Mouse (Mus musculus) limb, embryonic 14.5 days (tissue): Measurements from ENCODE around the gene Map3k12. TPM values are rescaled to one million over a fixed set of nuclear protein-coding genes. Genes with fewer than 3 reads are reported as not detected.

Experiments
- ATAC-seq: fragments of 200-750 bp; cut with Nextera tagmentation; 2 replicates; pipeline ENCODE4 v1.8.0; 2017; ENCODE audit warnings: low read depth, moderate number of reproducible peaks, moderate TSS enrichment; ENCODE audit not compliant: low FRiP score
- DNase-seq: peaks from one replicate; pipeline ENCODE4 v3.0.0-alpha.2; 2015; ENCODE audit warnings: low spot score
- H3K27ac ChIP-seq: fragments of 300-500 bp; sonication (generic); replicated peaks from 2 replicates; pipeline ENCODE4 v1.5.1; 2014; ENCODE audit warnings: low read depth, mild to moderate bottlenecking, low read length, moderate library complexity, mixed read lengths
- H3K27me3 ChIP-seq: fragments of 300-500 bp; sonication (generic); 2 replicates; pipeline ENCODE4 v1.6.1; 2014; ENCODE audit warnings: low read length, mixed read lengths; ENCODE audit not compliant: control insufficient read depth, insufficient read depth
- H3K36me3 ChIP-seq: fragments of 300-500 bp; sonication (generic); 2 replicates; pipeline ENCODE4 v1.6.1; 2014; ENCODE audit warnings: mild to moderate bottlenecking, low read length, moderate library complexity, mixed read lengths; ENCODE audit not compliant: control insufficient read depth, insufficient read depth
- H3K4me1 ChIP-seq: fragments of 300-500 bp; sonication (generic); 2 replicates; pipeline ENCODE4 v1.6.1; 2014; ENCODE audit warnings: antibody characterized with exemption, low read length, mixed read lengths; ENCODE audit not compliant: control insufficient read depth, insufficient read depth
- H3K4me2 ChIP-seq: fragments of 300-500 bp; sonication (generic); replicated peaks from 2 replicates; pipeline ENCODE4 v1.6.1; 2014; ENCODE audit warnings: low read depth, mild to moderate bottlenecking, low read length, moderate library complexity; ENCODE audit not compliant: severe bottlenecking
- H3K4me3 ChIP-seq: fragments of 300-500 bp; sonication (generic); replicated peaks from 2 replicates; pipeline ENCODE4 v1.5.1; 2014; ENCODE audit warnings: low read length
- H3K9ac ChIP-seq: fragments of 300-500 bp; sonication (generic); 2 replicates; pipeline ENCODE4 v1.6.1; 2014; ENCODE audit warnings: mild to moderate bottlenecking, low read depth, low read length, moderate library complexity; ENCODE audit not compliant: severe bottlenecking
- H3K9me3 ChIP-seq: fragments of 300-500 bp; sonication (generic); 2 replicates; pipeline ENCODE4 v1.6.1; 2016; ENCODE audit warnings: low read length; ENCODE audit not compliant: control insufficient read depth
- POLR2A ChIP-seq: fragments of 200-500 bp; IDR thresholded peaks from 2 replicates; pipeline ENCODE4 v1.8.0; 2012; ENCODE audit warnings: inconsistent platforms, mild to moderate bottlenecking, moderate library complexity, borderline replicate concordance; ENCODE audit not compliant: insufficient read depth, insufficient read length; ENCODE audit errors: extremely low read depth
- WGBS: fragments of 180-500 bp; shearing (Covaris S2); extraction: QIAGEN DNeasy Blood & Tissue Kit; methylation state at CpG from one replicate; pipeline ENCODE4 v1.1.7; 2014; 5-methylcytosine and 5-hydroxymethylcytosine counted together
- polyA plus RNA-seq, 2 experiments: library from polyadenylated mRNA; depleted of rRNA in 1 of 2; stranded (reverse) in 1 of 2; unstranded in 1 of 2; fragments of >200 nt; fragmentation: Nextera tagmentation in 1 of 2; extraction: Ambion mirVana in 1 of 2; gene quantifications; 2 replicates each; pipeline versions ENCODE4 v1.2.1 to v1.2.3; 2012 to 2014

Gene Map3k12
- polyA plus RNA-seq, 2 experiments, result 15.8 to 36.3 TPM

DNA sequence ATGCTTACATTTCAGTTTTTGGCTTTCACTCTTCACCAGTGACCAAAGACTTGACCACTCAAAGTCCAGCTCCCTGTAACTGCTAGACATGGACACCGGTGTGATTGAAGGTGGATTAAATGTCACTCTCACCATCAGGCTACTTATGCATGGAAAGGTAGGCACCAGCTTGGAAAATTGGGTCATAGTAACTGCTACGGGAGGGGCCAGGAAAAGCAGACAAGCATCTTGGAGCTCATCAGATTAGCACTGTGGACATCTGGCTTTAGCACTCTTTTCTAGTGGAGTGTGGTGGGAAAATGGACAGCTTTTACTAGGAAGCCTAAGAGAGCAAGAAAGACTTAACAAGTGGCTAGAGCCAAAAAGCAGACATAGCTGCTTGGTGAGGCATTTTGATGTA is 43.6 kb downstream of the Map3k12 start:
- no peaks in the 10 kb centered on the region for H3K9me3 ChIP-seq
- no peak overlapping the region for H3K9ac ChIP-seq
- H3K27me3 ChIP-seq, result no peaks in the 10 kb centered on the region
- H3K4me1 ChIP-seq, result peaks cover 7% of the 10 kb centered on the region; the same call in 1 of the 2 replicates
- no peak overlapping the region for H3K27ac ChIP-seq
- H3K4me3 ChIP-seq, result no peak overlapping the region
- 80% methylated on average over 2 of the region's 2 CpGs for WGBS
- H3K4me2 ChIP-seq, result no peak overlapping the region
- TF ChIP-seq POLR2A, result no peak
- DNase-seq (no peak), ATAC-seq (no peak)
- peaks cover 48% of the 10 kb centered on the region for H3K36me3 ChIP-seq

DNA sequence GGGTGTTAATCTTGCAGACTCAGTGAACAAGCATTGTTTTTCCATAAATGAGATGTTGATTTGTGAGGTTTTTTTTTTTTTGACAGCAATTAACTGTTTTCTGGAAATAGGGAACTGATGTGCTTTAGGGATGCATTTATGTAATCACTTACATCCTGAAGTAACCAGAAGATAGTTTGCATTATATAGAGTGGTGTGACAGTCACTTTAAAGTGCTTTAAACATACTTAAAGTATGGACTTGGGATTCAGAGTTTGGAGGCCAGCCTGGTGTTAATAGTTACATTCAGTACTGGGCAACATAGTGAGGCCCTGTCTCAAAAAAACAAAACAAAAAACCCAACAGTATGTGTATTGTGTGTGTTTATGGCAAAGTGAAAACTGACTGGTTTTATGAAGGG is 45.1 kb downstream of the Map3k12 start:
- H3K4me2 ChIP-seq, result peak overlapping the region; percentile 52

DNA sequence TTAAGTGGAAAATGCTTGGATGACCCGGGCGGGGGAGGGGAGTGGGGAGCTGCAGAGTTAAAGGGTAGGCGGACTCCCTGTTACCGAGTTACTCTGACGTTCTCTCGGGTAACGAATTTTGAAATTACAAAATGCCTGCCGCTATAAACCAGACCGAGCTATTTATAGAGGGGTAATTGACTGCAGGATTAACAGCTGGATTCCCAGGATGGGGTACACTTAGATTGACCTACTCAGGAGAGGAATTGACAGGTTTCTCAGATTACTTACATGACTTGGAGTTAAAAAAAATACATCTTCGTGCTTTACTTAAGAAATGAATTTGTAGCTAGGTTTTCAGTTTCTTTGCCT is 45.6 kb downstream of the Map3k12 start:
- WGBS, result 4% methylated on average over 10 of the region's 10 CpGs
- no peak for TF ChIP-seq POLR2A
- peak overlapping the region; percentile 84 for H3K4me3 ChIP-seq
- no peaks in the 10 kb centered on the region for H3K9me3 ChIP-seq
- peak overlapping the region; percentile 98 for H3K27ac ChIP-seq
- peak overlapping the region; percentile 52 for H3K4me2 ChIP-seq
- no peak for DNase-seq
- H3K4me1 ChIP-seq, result peaks cover 7% of the 10 kb centered on the region; the same call in 1 of the 2 replicates
- H3K36me3 ChIP-seq, result peaks cover 29% of the 10 kb centered on the region
- ATAC-seq, result no peak; the same call in 1 of the 2 replicates
- no peaks in the 10 kb centered on the region for H3K27me3 ChIP-seq
- H3K9ac ChIP-seq, result peak overlapping the region; percentile 94

More for the DNA sequence above, 45.1 kb downstream of the Map3k12 start:
- H3K36me3 ChIP-seq, result peaks cover 34% of the 10 kb centered on the region
- DNase-seq (no peak), ATAC-seq (no peak)
- no peaks in the 10 kb centered on the region for H3K27me3 ChIP-seq
- H3K4me1 ChIP-seq, result peaks cover 7% of the 10 kb centered on the region; the same call in 1 of the 2 replicates
- peak overlapping the region; percentile 84 for H3K4me3 ChIP-seq
- TF ChIP-seq POLR2A, result no peak
- H3K9ac ChIP-seq, result peak overlapping the region; percentile 94
- no peak overlapping the region for H3K27ac ChIP-seq
- H3K9me3 ChIP-seq, result no peaks in the 10 kb centered on the region

DNA sequence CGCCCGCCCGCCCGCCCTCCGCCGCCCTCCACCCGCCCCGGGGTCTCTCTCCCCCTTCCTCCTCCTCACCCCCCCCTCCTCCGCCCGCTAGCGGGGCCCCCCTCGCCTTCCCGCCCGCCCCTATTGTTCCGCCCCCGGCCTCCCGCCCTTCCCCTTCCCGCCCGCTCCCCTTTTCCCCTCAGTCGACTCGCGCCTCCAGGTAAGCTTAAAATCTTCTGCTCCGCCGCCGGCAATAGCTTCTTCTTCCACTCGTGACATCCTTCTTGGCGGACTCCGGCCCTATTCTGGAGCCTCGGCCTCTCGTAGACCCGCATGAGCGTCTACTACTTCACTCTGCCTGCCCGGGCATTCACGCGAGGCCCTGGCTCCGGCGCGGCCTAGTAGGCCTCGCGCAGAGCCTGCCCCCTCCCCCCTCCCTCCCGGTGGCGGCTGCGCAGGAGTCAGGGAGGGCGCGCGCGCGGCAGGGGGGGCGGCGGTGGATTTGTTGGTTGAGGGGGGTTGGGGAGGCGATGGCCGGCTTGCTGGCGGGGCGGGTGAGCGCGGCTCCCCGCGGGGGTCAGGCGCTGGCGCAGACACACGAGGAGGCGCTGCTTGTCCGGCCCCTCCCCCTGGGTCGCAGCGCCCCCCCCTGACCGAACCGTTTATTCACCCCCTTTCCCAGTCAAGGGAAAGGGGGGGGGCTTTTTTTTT is 46.1 kb downstream of the Map3k12 start:
- Histone ChIP-seq H3K4me1 (peaks cover 7% of the 10 kb centered on the region; the same call in 1 of the 2 replicates), H3K9ac (peak overlapping the region; percentile 94), H3K27me3 (no peaks in the 10 kb centered on the region), H3K4me3 (peak overlapping the region; percentile 84), H3K27ac (peak overlapping the region; percentile 98), H3K4me2 (peak overlapping the region; percentile 52), H3K36me3 (peaks cover 24% of the 10 kb centered on the region), H3K9me3 (no peaks in the 10 kb centered on the region)
- ATAC-seq, result peak; percentile 62
- TF ChIP-seq POLR2A, result no peak
- DNase-seq, result peak; percentile 85
- WGBS, result 2% methylated on average over 22 of the region's 67 CpGs

DNA sequence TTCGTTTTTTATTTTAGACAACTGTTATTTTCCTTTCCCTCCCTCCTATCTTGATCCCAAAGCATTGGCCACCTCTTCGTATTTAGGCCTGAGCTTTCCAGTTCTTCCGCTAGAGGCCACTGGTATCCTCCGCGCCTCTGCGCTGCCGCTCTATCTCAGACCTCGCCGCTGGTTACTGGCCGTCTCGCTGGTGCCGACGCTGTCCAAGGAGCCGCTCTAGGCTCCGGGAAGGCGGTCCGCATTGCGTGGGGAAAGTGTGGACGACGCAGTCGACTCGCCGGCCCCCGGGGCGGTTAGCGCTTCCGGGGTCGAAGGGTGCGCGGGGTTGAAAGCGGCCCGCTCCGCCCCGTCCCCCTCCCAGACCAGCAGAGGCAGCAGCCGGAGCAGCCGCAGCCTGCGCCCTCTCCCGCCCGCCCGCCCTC is 46.7 kb downstream of the Map3k12 start, which contains the start of gene Pcbp2:
Gene Pcbp2, plus strand, starts transcription at position 357 of the 422 bp plus-strand sequence.
- ATAC-seq (peak; percentile 97), DNase-seq (peak; percentile 98)
- peaks cover 7% of the 10 kb centered on the region; the same call in 1 of the 2 replicates for H3K4me1 ChIP-seq
- H3K4me3 ChIP-seq, result peak within 1 kb of the TSS; percentile 84
- 0 out of 2 replicates have a peak, but pooled peaks have one; percentile 37 for TF ChIP-seq POLR2A
- H3K27ac ChIP-seq, result peak within 1 kb of the TSS; percentile 98
- peak within 1 kb of the TSS; percentile 94 for H3K9ac ChIP-seq
- H3K27me3 ChIP-seq, result no peaks in the 10 kb centered on the region
- H3K36me3 ChIP-seq, result peaks cover 19% of the 10 kb centered on the region
- H3K4me2 ChIP-seq, result peak within 1 kb of the TSS; percentile 52
- WGBS, result under 1% methylated on average over 27 of the region's 40 CpGs
- H3K9me3 ChIP-seq, result no peaks in the 10 kb centered on the region
